Mouse (Mus musculus): ENCODE results near the gene Nf1. TPM values are rescaled to one million over a fixed set of nuclear protein-coding genes. Genes with fewer than 3 reads are reported as not detected.
"Not testable (repeated sequence)": the region's sequence is repeated elsewhere in the genome, so short reads cannot be mapped to it uniquely, and the experiment has no call there.

Nf1 gene
- polyA plus RNA-seq, 1 experiment from 2014 or later, result 8.8 TPM

DNA sequence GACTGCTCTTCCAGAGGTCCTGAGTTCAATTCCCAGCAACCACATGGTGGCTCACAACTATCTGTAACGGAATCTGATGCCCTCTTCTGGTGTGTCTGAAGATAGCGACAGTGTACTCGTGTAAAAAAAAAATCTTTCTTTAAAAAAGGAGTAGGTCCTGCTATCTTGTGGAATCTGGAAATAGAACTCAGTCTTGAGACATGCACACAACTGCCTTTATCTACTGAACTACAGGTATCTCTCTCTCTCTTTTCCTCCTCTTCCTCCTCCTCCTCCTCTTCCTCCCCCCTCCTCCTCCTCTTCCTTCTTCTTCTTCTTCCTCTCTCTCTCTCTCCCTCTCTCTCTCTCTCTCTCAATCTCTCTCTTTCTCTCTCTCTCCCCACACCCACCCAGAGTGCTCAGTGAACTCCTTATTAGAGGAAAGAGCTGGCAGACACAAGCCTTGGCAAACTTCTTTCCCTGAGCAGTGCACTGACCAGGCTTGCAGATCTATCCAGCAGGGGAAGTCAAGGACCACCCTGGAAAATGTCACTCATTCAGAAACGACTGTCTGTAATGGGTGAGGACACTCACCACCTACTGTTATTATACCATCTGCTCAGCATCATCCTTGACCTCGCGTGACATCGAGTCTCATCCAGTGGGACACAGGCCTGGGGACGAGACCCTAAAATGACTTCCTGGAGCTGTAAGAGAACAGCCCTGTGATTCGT, 39.6 kb upstream of the Nf1 start:
- Histone ChIP-seq H3K4me1 (ENCODE audit: control insufficient read depth, insufficient read depth, low read length) (no peaks in the 10 kb centered on the region), H3K4me2 (ENCODE audit: low read depth, low read length) (no peak overlapping the region), H3K36me3 (ENCODE audit: control insufficient read depth, insufficient read depth, low read length) (no peaks in the 10 kb centered on the region), H3K27ac (replicated peaks; ENCODE audit: low read depth, low read length) (no peak overlapping the region), H3K9me3 (ENCODE audit: control insufficient read depth, low read length) (no peaks in the 10 kb centered on the region), H3K9ac (ENCODE audit: low read depth, low read length) (no peak overlapping the region), H3K27me3 (replicated peaks; ENCODE audit: control insufficient read depth, insufficient read depth, low read length) (no peaks in the 10 kb centered on the region), H3K4me3 (ENCODE audit: low read depth, low read length) (no peak overlapping the region)
- DNase-seq (ENCODE audit: low spot score) (no peak), ATAC-seq (ENCODE audit: low read depth) (no peak)
- 74% methylated on average over 9 of the region's 9 CpGs for WGBS

DNA sequence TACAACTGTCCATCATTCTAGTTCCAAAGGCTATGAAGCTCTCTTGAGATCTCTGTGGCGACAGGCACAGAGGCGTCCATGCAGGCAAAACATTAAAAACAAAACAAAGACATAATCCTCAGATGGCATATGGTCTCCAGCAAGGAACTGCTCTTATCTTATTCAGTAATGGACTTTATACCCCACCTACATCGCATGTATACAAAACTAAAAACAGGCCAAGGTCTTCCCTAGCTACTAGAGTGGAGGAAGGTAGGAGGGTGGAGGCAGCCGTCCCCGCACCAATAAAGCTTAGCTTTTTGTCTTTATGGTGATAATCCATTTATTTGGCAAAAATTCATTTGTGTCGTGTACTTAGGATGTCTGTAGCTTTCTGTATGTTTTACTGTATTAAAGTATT, 36.4 kb upstream of the Nf1 start:
- Histone ChIP-seq H3K4me1 (ENCODE audit: control insufficient read depth, insufficient read depth, low read length) (peaks cover 20% of the 10 kb centered on the region), H3K9me3 (ENCODE audit: control insufficient read depth, low read length) (no peaks in the 10 kb centered on the region), H3K27me3 (replicated peaks; ENCODE audit: control insufficient read depth, insufficient read depth, low read length) (no peaks in the 10 kb centered on the region), H3K9ac (ENCODE audit: low read depth, low read length) (no peak overlapping the region), H3K4me3 (ENCODE audit: low read depth, low read length) (no peak overlapping the region), H3K4me2 (ENCODE audit: low read depth, low read length) (no peak overlapping the region), H3K27ac (replicated peaks; ENCODE audit: low read depth, low read length) (no peak overlapping the region), H3K36me3 (ENCODE audit: control insufficient read depth, insufficient read depth, low read length) (no peaks in the 10 kb centered on the region)
- ATAC-seq (ENCODE audit: low read depth) (no peak), DNase-seq (ENCODE audit: low spot score) (no peak)
- 74% methylated on average over 6 of the region's 6 CpGs for WGBS

DNA sequence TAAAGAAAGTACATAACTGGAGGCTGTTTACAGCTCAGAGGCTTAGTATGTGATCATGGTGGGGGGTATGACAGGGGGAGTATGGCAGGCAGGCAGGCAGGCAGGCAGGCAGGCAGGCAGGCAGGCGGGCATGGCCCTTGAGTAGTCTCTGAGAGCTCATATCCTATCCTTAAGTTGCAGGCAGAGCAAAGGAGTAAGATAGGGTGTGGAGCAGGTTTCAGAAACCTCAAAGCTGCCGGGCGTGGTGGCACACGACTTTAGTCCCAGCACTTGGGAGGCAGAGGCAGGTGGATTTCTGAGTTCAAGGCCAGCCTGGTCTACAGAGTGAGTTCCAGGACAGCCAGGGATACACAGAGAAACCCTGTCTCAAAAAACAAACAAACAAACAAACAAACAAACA, 35.2 kb upstream of the Nf1 start:
- not testable (repeated sequence) for H3K27me3 ChIP-seq (replicated peaks; ENCODE audit: control insufficient read depth, insufficient read depth, low read length); H3K27ac ChIP-seq (replicated peaks; ENCODE audit: low read depth, low read length); H3K4me2 ChIP-seq (ENCODE audit: low read depth, low read length); H3K36me3 ChIP-seq (ENCODE audit: control insufficient read depth, insufficient read depth, low read length); H3K9ac ChIP-seq (ENCODE audit: low read depth, low read length); H3K9me3 ChIP-seq (ENCODE audit: control insufficient read depth, low read length); H3K4me3 ChIP-seq (ENCODE audit: low read depth, low read length); ATAC-seq (ENCODE audit: low read depth); DNase-seq (ENCODE audit: low spot score)
- WGBS, result 85% methylated on average over 4 of the region's 4 CpGs
- peaks cover 20% of the 10 kb centered on the region for H3K4me1 ChIP-seq (ENCODE audit: control insufficient read depth, insufficient read depth, low read length)

DNA sequence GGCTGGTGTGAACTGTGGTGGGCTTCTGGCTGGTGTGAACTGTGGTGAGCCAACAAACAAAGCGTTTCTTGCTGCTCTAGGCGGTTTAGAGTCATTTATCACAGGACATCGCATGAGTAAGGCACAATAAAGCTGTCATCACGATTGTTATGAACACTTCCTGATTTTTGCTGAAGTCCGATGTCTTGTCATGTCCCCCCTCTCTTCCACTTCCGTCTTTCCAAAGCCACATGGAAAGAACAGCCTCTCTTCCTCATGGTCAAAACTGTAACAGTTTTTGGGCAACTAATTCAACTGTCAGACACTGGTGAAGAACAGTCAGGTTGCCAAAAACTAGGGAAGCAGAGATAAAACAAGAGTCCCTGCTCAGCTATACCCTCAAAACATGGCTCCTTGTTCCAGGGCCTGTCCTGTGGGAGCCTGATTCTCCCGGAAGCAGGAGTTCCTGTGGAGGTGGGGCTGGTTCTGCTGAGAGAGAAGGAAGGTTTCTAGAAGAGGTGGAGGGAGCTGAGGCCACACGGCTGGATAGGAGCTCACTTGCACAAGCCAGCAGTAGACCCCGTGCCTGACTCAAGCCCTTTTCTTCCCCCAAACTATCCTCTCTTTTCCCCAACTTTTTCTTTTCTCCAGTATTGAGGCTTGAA, 33.7 kb upstream of the Nf1 start:
- Histone ChIP-seq H3K4me1 (ENCODE audit: control insufficient read depth, insufficient read depth, low read length) (peaks cover 20% of the 10 kb centered on the region), H3K36me3 (ENCODE audit: control insufficient read depth, insufficient read depth, low read length) (no peaks in the 10 kb centered on the region), H3K27ac (replicated peaks; ENCODE audit: low read depth, low read length) (peak overlapping the region; percentile 86), H3K9ac (ENCODE audit: low read depth, low read length) (no peak overlapping the region), H3K9me3 (ENCODE audit: control insufficient read depth, low read length) (no peaks in the 10 kb centered on the region), H3K4me3 (ENCODE audit: low read depth, low read length) (no peak overlapping the region), H3K27me3 (replicated peaks; ENCODE audit: control insufficient read depth, insufficient read depth, low read length) (no peaks in the 10 kb centered on the region), H3K4me2 (ENCODE audit: low read depth, low read length) (0 out of 2 replicates have a peak overlapping the region, but pooled peaks have one; percentile 28)
- 68% methylated on average over 8 of the region's 9 CpGs for WGBS
- ATAC-seq (ENCODE audit: low read depth) (no peak), DNase-seq (ENCODE audit: low spot score) (no peak)

DNA sequence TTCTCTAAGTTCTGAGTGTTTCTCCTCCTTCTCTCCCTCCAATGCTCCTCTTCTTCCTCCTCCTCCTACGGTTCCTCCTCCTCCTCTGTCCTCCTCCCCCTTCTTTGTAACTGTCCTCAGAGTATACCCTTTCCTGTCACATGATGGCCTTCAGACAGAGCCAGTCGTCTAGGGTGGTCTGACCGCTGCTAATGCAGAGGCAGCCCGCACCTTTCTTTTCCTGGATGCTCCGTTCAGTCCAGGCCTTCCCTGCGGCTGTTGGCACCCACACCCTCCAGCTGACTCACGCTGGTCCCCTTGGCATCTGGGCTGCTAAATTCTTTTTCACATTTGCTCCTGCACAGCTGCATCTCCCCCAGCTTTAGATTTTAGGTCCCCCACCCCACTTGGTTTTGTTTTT, 33.0 kb upstream of the Nf1 start:
- Histone ChIP-seq H3K9ac (ENCODE audit: low read depth, low read length) (peak overlapping the region; percentile 46), H3K4me3 (ENCODE audit: low read depth, low read length) (no peak overlapping the region), H3K36me3 (ENCODE audit: control insufficient read depth, insufficient read depth, low read length) (no peaks in the 10 kb centered on the region), H3K4me2 (ENCODE audit: low read depth, low read length) (peak overlapping the region; percentile 28), H3K4me1 (ENCODE audit: control insufficient read depth, insufficient read depth, low read length) (peaks cover 20% of the 10 kb centered on the region), H3K27ac (replicated peaks; ENCODE audit: low read depth, low read length) (peak overlapping the region; percentile 86), H3K9me3 (ENCODE audit: control insufficient read depth, low read length) (no peaks in the 10 kb centered on the region), H3K27me3 (replicated peaks; ENCODE audit: control insufficient read depth, insufficient read depth, low read length) (no peaks in the 10 kb centered on the region)
- DNase-seq (ENCODE audit: low spot score) (peak; percentile 78), ATAC-seq (ENCODE audit: low read depth) (peak; percentile 74)
- 21% methylated on average over 7 of the region's 7 CpGs for WGBS

DNA sequence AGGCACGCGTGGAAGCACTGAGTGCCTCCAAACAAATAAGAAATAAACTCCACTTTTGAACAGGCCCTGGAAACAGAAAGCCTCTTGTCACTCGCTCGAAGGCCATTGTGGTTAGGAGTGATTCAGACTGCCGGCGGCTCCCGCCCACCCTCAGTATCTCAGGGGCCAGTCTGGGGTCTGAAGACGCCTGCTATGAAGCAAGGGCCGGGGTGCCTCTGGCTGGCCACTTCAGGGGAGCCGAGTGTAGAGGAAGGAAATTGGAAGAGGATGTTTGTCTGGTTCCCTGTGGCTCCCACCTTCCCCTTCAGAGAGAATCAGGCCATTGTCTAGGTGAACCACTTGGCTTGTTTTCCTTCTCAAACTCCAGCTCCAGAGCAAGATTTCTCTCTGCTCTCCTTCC, 32.5 kb upstream of the Nf1 start:
- Histone ChIP-seq H3K27me3 (replicated peaks; ENCODE audit: control insufficient read depth, insufficient read depth, low read length) (no peaks in the 10 kb centered on the region), H3K9ac (ENCODE audit: low read depth, low read length) (peak overlapping the region; percentile 46), H3K4me3 (ENCODE audit: low read depth, low read length) (no peak overlapping the region), H3K4me2 (ENCODE audit: low read depth, low read length) (peak overlapping the region; percentile 28), H3K27ac (replicated peaks; ENCODE audit: low read depth, low read length) (peak overlapping the region; percentile 86), H3K36me3 (ENCODE audit: control insufficient read depth, insufficient read depth, low read length) (no peaks in the 10 kb centered on the region), H3K9me3 (ENCODE audit: control insufficient read depth, low read length) (no peaks in the 10 kb centered on the region), H3K4me1 (ENCODE audit: control insufficient read depth, insufficient read depth, low read length) (peaks cover 20% of the 10 kb centered on the region)
- DNase-seq (ENCODE audit: low spot score) (peak; percentile 68), ATAC-seq (ENCODE audit: low read depth) (peak; percentile 61; the same call in 1 of the 2 replicates)
- 6% methylated on average over 10 of the region's 10 CpGs for WGBS

DNA sequence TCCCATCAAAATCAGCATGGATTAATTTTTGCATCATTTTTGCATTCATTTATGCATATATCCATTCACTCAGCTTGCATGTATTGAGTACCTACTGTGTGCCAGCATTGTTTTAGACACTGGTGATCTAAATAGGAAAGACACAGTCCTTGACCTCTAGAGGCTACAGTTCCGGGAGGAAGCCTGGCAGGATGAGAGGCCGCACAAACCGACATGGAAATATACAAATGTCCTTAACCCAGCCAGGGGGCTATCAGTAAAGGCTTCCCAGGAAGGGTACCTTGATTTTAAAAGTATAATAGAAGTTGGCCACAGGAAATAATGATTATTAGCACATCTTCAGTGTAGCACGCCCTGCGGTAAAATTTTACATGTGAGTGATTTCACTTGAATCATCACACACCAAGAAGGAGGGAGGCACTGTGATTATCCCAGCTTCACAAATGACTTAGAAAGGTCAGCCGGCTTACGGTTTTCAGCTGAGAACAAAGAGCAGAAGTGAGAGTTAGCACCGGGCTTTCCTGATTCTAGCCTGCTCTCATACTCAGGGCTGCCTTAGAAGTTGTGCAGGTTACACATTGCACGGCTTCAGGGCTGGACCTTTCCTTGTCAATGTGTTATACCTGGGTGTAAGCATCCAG, 31.8 kb upstream of the Nf1 start:
- DNase-seq (ENCODE audit: low spot score) (no peak), ATAC-seq (ENCODE audit: low read depth) (no peak)
- peak overlapping the region; percentile 28 for H3K4me2 ChIP-seq (ENCODE audit: low read depth, low read length)
- H3K9me3 ChIP-seq (ENCODE audit: control insufficient read depth, low read length), result no peaks in the 10 kb centered on the region
- 46% methylated on average over 9 of the region's 9 CpGs for WGBS
- H3K27ac ChIP-seq (replicated peaks; ENCODE audit: low read depth, low read length), result peak overlapping the region; percentile 86
- peaks cover 20% of the 10 kb centered on the region for H3K4me1 ChIP-seq (ENCODE audit: control insufficient read depth, insufficient read depth, low read length)
- no peaks in the 10 kb centered on the region for H3K27me3 ChIP-seq (replicated peaks; ENCODE audit: control insufficient read depth, insufficient read depth, low read length)
- 0 out of 2 replicates have a peak overlapping the region, but pooled peaks have one; percentile 46 for H3K9ac ChIP-seq (ENCODE audit: low read depth, low read length)
- H3K4me3 ChIP-seq (ENCODE audit: low read depth, low read length), result no peak overlapping the region
- H3K36me3 ChIP-seq (ENCODE audit: control insufficient read depth, insufficient read depth, low read length), result no peaks in the 10 kb centered on the region

DNA sequence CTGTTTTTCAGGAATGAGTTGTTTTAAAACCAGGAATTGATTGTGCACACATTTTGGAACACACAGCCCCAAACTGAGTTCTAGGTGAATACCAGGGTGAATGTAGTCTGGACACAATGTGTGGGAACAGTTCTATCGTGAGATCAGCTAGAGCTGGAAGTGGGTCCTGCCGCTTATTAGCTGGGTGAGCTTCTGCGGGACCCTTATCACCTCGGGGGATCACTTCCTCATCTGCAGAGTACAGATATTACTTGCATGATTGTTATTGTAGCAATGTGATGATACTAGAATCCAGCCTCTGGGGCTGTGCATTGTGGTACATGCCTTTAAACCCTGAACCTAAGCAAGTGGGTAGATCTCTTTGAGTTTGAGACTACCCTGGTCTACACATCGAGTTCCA, 29.0 kb upstream of the Nf1 start:
- Histone ChIP-seq H3K4me2 (ENCODE audit: low read depth, low read length) (no peak overlapping the region), H3K27ac (replicated peaks; ENCODE audit: low read depth, low read length) (no peak overlapping the region), H3K9ac (ENCODE audit: low read depth, low read length) (no peak overlapping the region), H3K36me3 (ENCODE audit: control insufficient read depth, insufficient read depth, low read length) (no peaks in the 10 kb centered on the region), H3K9me3 (ENCODE audit: control insufficient read depth, low read length) (no peaks in the 10 kb centered on the region), H3K4me1 (ENCODE audit: control insufficient read depth, insufficient read depth, low read length) (peaks cover 20% of the 10 kb centered on the region), H3K4me3 (ENCODE audit: low read depth, low read length) (no peak overlapping the region), H3K27me3 (replicated peaks; ENCODE audit: control insufficient read depth, insufficient read depth, low read length) (no peaks in the 10 kb centered on the region)
- DNase-seq (ENCODE audit: low spot score) (no peak), ATAC-seq (ENCODE audit: low read depth) (no peak)
- 82% methylated on average over 5 of the region's 5 CpGs for WGBS

Measured in embryonic facial prominence, embryonic 14.5 days (tissue).